In genomic region chr14:62761943-62762342, GRCm38 (mm10) we compare ENCODE assay signal across 8 mouse cellular contexts. TPM values are rescaled to one million over a fixed set of nuclear protein-coding genes. Genes with fewer than 3 reads are reported as not detected.
DNase-seq lines count a peak whose midpoint lies in the region; ATAC-seq and TF ChIP-seq lines count a peak whose summit lies in the region.

No protein-coding gene starts in this region.

- peak overlapping the region; percentile 95 for H3K27ac ChIP-seq in embryonic fibroblast, embryonic 13.5 days (ENCODE audit: insufficient read depth, low read length)
- peak overlapping the region; percentile 99 for H3K27ac ChIP-seq in intestine, postnatal 0 days (ENCODE audit: low read depth, low read length)
- peak overlapping the region; percentile 98 for H3K27ac ChIP-seq in stomach, embryonic 15.5 days

- peak; percentile 19 to 26 for DNase-seq in lung, adult 18-20 months
- no peak for DNase-seq in lung, postnatal 14 days
- peak; percentile 45 for DNase-seq in adrenal gland, postnatal 14 days
- no peak for DNase-seq in lung, adult 2 months
- DNase-seq in gastrocnemius, adult 18-20 months (ENCODE audit: low spot score) = no peak

- peak overlapping the region; percentile 75 for H3K4me2 ChIP-seq in intestine, postnatal 0 days (replicated peaks; ENCODE audit: low read depth)
- peak overlapping the region; percentile 68 for H3K4me2 ChIP-seq in stomach, embryonic 15.5 days

- H3K27me3 ChIP-seq in intestine, postnatal 0 days (replicated peaks; ENCODE audit: control insufficient read depth, insufficient read depth, low read length) = no peaks in the 10 kb centered on the region
- no peaks in the 10 kb centered on the region for H3K27me3 ChIP-seq in stomach, embryonic 15.5 days (replicated peaks)

- 3% methylated on average over 11 of the region's 11 CpGs for WGBS in intestine, postnatal 0 days
- WGBS in lung, adult 2 months = 3% methylated on average over 11 of the region's 11 CpGs
- 2% methylated on average over 11 of the region's 11 CpGs for WGBS in stomach, embryonic 15.5 days

- H3K4me3 ChIP-seq in embryonic fibroblast, embryonic 13.5 days (ENCODE audit: insufficient read depth, low read length) = peak overlapping the region; percentile 96
- peak overlapping the region; percentile 95 for H3K4me3 ChIP-seq in intestine, postnatal 0 days (ENCODE audit: low read depth, low read length)
- peak overlapping the region; percentile 84 for H3K4me3 ChIP-seq in lung, adult 2 months (replicated peaks; ENCODE audit: extremely low read depth, low read depth, low read length)
- peak overlapping the region; percentile 70 for H3K4me3 ChIP-seq in stomach, embryonic 15.5 days (replicated peaks)

- H3K36me3 ChIP-seq in intestine, postnatal 0 days (ENCODE audit: control insufficient read depth, insufficient read depth) = no peaks in the 10 kb centered on the region
- H3K36me3 ChIP-seq in stomach, embryonic 15.5 days = no peaks in the 10 kb centered on the region; the same call in 1 of the 2 replicates

- no peak for TF ChIP-seq POLR2A in embryonic fibroblast, embryonic 13.5 days (IDR thresholded peaks at IDR 0.05; ENCODE audit: low read depth, low read length)
- no peak for TF ChIP-seq POLR2A in lung, adult 2 months (IDR thresholded peaks at IDR 0.05; ENCODE audit: borderline replicate concordance, extremely low read depth, low read depth, low read length)

- TF ChIP-seq CTCF in embryonic fibroblast, embryonic 13.5 days (IDR thresholded peaks at IDR 0.05; ENCODE audit: borderline replicate concordance, insufficient read depth, low read length) = no peak
- no peak for TF ChIP-seq CTCF in intestine, postnatal 0 days (IDR thresholded peaks at IDR 0.05; ENCODE audit: low read depth)
- TF ChIP-seq CTCF in lung, adult 2 months (IDR thresholded peaks at IDR 0.05; ENCODE audit: insufficient read depth, low read length) = no peak

- no peak for ATAC-seq in intestine, postnatal 0 days
- ATAC-seq in stomach, embryonic 15.5 days (ENCODE audit: insufficient read depth, low FRiP score, low read depth) = no peak

- no peaks in the 10 kb centered on the region for H3K4me1 ChIP-seq in embryonic fibroblast, embryonic 13.5 days (ENCODE audit: control insufficient read depth, insufficient read depth, low read length)
- no peaks in the 10 kb centered on the region for H3K4me1 ChIP-seq in intestine, postnatal 0 days (replicated peaks; ENCODE audit: control insufficient read depth, insufficient read depth, low read length)
- H3K4me1 ChIP-seq in lung, adult 2 months (ENCODE audit: control insufficient read depth, insufficient read depth, low read length) = peaks cover 2% of the 10 kb centered on the region; the same call in 1 of the 2 replicates
- no peaks in the 10 kb centered on the region for H3K4me1 ChIP-seq in stomach, embryonic 15.5 days

- no peaks in the 10 kb centered on the region for H3K9me3 ChIP-seq in intestine, postnatal 0 days (ENCODE audit: control insufficient read depth)
- no peaks in the 10 kb centered on the region for H3K9me3 ChIP-seq in stomach, embryonic 15.5 days

- H3K9ac ChIP-seq in intestine, postnatal 0 days (ENCODE audit: low read depth, low read length) = peak overlapping the region; percentile 80
- H3K9ac ChIP-seq in stomach, embryonic 15.5 days = peak overlapping the region; percentile 63

RNA-seq across cellular contexts. Expression of gene Ints6, which starts 1.0 kb away (rescaled TPM):
- total RNA-seq in adrenal gland, postnatal 14 days (2021) = 43.2 and 44.7 TPM in 2 replicates
- polyA plus RNA-seq in embryonic fibroblast, embryonic 13.5 days (2011; ENCODE audit: insufficient read length, low read depth, missing spikeins) = 37.9 and 39.1 TPM in 2 replicates
- 6.5 and 8.5 TPM in 2 replicates for polyA plus RNA-seq in intestine, postnatal 0 days (2015; fragmentation: Nextera tagmentation; extraction: Ambion mirVana)
- polyA plus RNA-seq in lung, adult 2 months (2012; rRNA removed) = 4.9 and 5.9 TPM in 2 replicates
- polyA plus RNA-seq in stomach, embryonic 15.5 days (2015; fragmentation: Nextera tagmentation; extraction: Ambion mirVana) = 21.9 and 22.4 TPM in 2 replicates
- 10 to 100 TPM; 12.4 to 13.2 TPM for total RNA-seq in gastrocnemius, adult 18-20 months (2021)

Comparison
In these comparisons a context has a peak if more than half of its experiments do, and no peak if none do; other contexts are left out.
1. DNase-seq: peak in lung, adult 18-20 months (2 of 2) and adrenal gland, postnatal 14 days (single experiment); none in lung, postnatal 14 days (single experiment), lung, adult 2 months (single experiment) and gastrocnemius, adult 18-20 months (single experiment).
2. Peak in every context shown above with its lines, with median percentiles within 50 percentile points of each other: H3K27ac ChIP-seq and H3K4me3 ChIP-seq.